Mouse (Mus musculus) spleen, adult 2 months (tissue): ENCODE measurements around the gene Irgq. TPM values are rescaled to one million over a fixed set of nuclear protein-coding genes. Genes with fewer than 3 reads are reported as not detected.

Source experiments
- DNase-seq, 2 experiments: peaks; one replicate each; pipeline versions ENCODE4 v3.0.0 to v3.0.0-alpha.2; 2012 to 2021; ENCODE audit warnings: low spot score in 2 of 2, low read depth in 1 of 2
- H3K27ac ChIP-seq: fragments of 200-500 bp; 2 replicates; pipeline ENCODE4 v1.5.1; 2012; ENCODE audit warnings: low read length, inconsistent platforms; ENCODE audit not compliant: insufficient read depth
- H3K27me3 ChIP-seq: fragments of 200-500 bp; 2 replicates; pipeline ENCODE4 v1.6.1; 2012; ENCODE audit warnings: mild to moderate bottlenecking, moderate library complexity, low read length, inconsistent platforms; ENCODE audit not compliant: control insufficient read depth, insufficient read depth
- H3K36me3 ChIP-seq: fragments of 200-500 bp; 2 replicates; pipeline ENCODE4 v1.6.1; 2012; ENCODE audit warnings: mild to moderate bottlenecking, low read length, inconsistent platforms; ENCODE audit not compliant: control insufficient read depth, insufficient read depth
- H3K4me1 ChIP-seq: fragments of 200-500 bp; 2 replicates; pipeline ENCODE4 v1.6.1; 2011; ENCODE audit warnings: inconsistent platforms; ENCODE audit not compliant: control insufficient read depth, insufficient read depth, insufficient read length
- H3K4me3 ChIP-seq: fragments of 200-500 bp; 2 replicates; pipeline ENCODE4 v1.5.1; 2011; ENCODE audit warnings: mild to moderate bottlenecking, inconsistent platforms; ENCODE audit not compliant: insufficient read depth, insufficient read length; ENCODE audit errors: extremely low read depth
- CTCF ChIP-seq: fragments of 200-500 bp; IDR thresholded peaks from 2 replicates; pipeline ENCODE4 v1.5.1; 2011; ENCODE audit warnings: mild to moderate bottlenecking, inconsistent platforms; ENCODE audit not compliant: insufficient read depth, insufficient read length, insufficient replicate concordance; ENCODE audit errors: extremely low read depth
- POLR2A ChIP-seq: fragments of 200-500 bp; IDR thresholded peaks from 2 replicates; pipeline ENCODE4 v1.6.1; 2011; ENCODE audit warnings: low read depth, low read length, inconsistent platforms
- WGBS: fragments of 180-500 bp; shearing (Covaris S2); methylation state at CpG from one replicate; pipeline ENCODE4 v1.1.7; 2018; 5-methylcytosine and 5-hydroxymethylcytosine counted together
- polyA plus RNA-seq: library from polyadenylated mRNA; depleted of rRNA; stranded (reverse); fragments of >200 nt; gene quantifications from 2 replicates; pipeline ENCODE4 v1.2.3, GENCODE M21; 2012

The Irgq gene
- polyA plus RNA-seq, 1 experiment: 11.2 TPM

DNA sequence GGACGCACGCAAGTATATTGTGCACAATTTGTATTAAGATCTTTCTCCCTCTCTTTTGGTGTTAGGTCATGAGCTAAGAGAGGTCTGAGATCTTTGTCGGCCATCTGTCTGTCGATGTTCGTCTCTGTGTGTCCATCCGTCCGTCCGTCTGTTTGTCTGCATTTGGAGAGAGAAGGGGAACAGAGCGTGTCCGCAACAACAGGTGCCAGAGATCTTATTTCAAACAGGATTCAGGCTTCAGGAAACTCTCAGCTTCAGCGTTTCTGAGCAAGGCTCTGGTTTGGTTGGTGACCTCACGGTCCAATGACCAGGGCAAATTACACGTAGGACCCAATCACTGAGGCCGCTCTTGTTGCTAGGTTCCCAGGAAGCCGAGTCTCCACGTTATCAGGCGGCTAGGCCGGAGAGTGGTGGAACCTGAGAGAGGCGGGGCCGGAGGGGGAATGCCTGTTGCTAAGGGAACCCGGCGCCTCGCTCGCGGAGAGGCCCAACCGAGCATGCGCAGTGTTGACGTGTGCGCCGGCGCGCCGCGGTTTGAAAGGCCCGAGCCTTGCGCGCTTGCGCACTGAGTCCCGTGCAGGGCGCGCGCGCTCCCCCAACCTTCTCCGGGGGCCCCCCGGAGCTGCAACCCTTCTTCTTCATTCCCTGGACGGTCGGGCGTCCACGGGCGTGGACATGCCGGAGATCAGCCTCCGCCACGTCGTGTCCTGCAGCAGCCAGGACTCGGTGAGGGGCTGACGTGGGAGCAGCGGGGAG is 16.3 kb downstream of the Irgq start:
- Histone ChIP-seq H3K27ac (peak overlapping the region; percentile 92), H3K4me1 (peaks cover 8% of the 10 kb centered on the region; the same call in 1 of the 2 replicates), H3K27me3 (no peaks in the 10 kb centered on the region), H3K4me3 (peak overlapping the region; percentile 94), H3K36me3 (peaks cover 2% of the 10 kb centered on the region; the same call in 1 of the 2 replicates)
- TF ChIP-seq CTCF: no peak
- peak; percentile 1; the same call in 1 of the 2 replicates for TF ChIP-seq POLR2A
- 1% methylated on average over 57 of the region's 57 CpGs for WGBS
- DNase-seq: peak; percentile 98 to 99

DNA sequence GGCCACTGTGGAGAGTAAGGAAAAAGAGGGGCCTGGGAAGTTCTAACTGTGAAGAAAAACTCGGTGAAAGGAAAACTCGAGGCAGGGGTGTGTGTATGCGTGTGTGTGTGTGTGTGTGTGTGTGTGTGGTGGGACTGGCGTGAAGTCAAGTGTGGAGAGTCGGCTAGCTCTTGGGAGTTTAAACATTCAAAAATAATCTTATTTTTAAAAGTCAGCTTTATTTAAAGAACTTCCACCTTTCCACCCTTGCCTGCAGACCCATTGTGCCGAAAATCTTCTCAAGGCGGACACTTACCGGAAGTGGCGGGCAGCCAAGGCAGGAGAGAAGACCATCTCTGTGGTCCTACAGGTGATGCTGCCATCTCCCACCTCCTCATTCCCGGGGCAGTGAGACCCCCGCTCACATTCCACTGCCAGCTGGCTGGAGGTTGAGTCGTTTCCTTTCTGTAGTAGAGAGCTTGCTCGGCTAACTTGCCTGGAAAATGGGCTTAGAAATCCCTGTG is 17.1 kb downstream of the Irgq start:
- Histone ChIP-seq H3K27me3 (no peaks in the 10 kb centered on the region), H3K27ac (peak overlapping the region; percentile 65; the same call in 1 of the 2 replicates), H3K4me3 (peak overlapping the region; percentile 94), H3K36me3 (peaks cover 6% of the 10 kb centered on the region), H3K4me1 (peaks cover 8% of the 10 kb centered on the region; the same call in 1 of the 2 replicates)
- DNase-seq: no peak
- WGBS: 31% methylated on average over 13 of the region's 13 CpGs
- TF ChIP-seq CTCF (no peak), POLR2A (no peak)

DNA sequence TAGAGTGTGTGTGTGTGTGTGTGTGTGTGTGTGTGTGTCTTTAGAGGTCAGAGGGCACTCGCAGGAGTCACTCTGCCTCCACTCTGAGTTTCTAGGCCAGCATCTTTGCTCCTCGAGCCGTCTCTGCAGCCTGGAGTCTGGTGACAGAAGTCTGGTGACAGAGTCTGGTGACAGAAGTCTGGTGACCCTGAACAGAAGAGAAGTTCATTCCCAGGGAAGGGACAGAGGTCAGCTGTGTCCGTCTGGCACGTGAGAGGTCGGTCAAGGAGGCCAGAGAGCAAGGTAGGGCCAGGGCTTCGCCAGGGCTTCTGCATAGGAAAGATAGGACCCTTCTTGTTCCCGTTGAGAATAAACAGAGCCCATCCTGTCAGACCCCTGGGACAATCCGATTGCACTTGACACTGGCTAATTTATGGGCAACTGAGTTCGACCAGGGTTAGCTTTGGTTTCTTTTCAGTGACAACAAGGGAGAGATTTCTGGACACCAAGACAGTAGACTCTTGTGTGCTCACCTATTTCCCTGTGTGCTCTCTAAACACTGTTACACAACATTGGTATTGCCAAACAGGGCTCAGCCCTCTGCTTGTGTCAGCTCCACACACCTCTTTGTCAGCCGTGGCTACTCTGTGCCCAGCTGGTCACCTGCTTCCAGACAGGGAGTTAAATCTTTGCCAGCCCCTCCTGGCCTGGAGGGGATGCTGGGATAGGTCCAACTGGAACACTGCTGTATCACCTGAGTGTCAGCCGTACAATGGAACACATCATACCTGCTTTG is 21.7 kb downstream of the Irgq start:
- H3K4me3 ChIP-seq: no peak overlapping the region
- H3K4me1 ChIP-seq: peaks cover 9% of the 10 kb centered on the region; the same call in 1 of the 2 replicates
- TF ChIP-seq POLR2A: no peak
- no peak for TF ChIP-seq CTCF
- DNase-seq: no peak
- WGBS: 87% methylated on average over 12 of the region's 12 CpGs
- no peak overlapping the region for H3K27ac ChIP-seq
- H3K27me3 ChIP-seq: no peaks in the 10 kb centered on the region
- H3K36me3 ChIP-seq: peaks cover 8% of the 10 kb centered on the region

DNA sequence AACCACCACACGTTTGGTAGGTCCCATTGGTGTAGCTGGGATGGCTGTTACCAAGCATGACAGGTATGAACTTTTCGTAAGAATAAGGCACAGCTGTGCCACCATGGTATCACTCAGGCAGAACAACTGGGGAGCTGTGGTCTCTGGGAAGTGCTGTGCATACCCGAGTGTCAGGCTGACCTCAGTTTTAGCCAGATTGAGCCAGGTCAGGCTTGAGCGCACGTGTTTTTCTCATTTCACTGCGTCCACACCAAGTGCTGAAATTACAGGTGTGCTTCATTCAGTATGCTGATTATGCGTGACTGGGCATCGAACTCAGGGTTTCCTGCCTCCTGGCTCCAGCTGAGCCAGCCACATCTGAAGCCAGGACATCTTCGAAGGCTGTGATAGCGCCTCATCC is 25.3 kb downstream of the Irgq start:
- no peaks in the 10 kb centered on the region for H3K27me3 ChIP-seq
- peaks cover 4% of the 10 kb centered on the region; the same call in 1 of the 2 replicates for H3K4me1 ChIP-seq
- DNase-seq: no peak
- no peak overlapping the region for H3K4me3 ChIP-seq
- H3K36me3 ChIP-seq: peaks cover 8% of the 10 kb centered on the region
- H3K27ac ChIP-seq: no peak overlapping the region
- no peak for TF ChIP-seq POLR2A
- TF ChIP-seq CTCF: no peak
- 62% methylated on average over 10 of the region's 10 CpGs for WGBS

DNA sequence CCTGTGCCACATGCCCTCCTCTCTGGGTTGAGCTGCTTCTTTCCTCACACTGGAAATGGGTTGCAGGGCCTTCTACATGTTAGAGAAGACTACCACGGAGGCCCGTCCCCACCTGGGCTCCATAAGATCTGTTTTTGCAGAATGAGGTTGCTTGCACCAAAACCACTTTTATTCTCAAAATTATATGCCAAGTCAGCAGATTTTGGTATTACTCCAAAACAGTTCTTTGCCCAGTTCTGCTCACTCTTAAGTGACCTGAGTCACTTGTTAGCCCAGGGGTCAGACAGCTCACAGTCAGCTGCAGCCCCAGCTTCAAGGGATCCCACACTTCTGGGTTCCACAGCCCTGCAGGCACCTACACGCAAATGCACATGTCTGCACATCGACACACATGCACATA is 31.0 kb downstream of the Irgq start:
- Histone ChIP-seq H3K36me3 (peaks cover 3% of the 10 kb centered on the region; the same call in 1 of the 2 replicates), H3K27ac (peak overlapping the region; percentile 36; the same call in 1 of the 2 replicates), H3K27me3 (no peaks in the 10 kb centered on the region), H3K4me1 (peaks cover 9% of the 10 kb centered on the region; the same call in 1 of the 2 replicates), H3K4me3 (no peak overlapping the region)
- no peak for DNase-seq
- no peak for TF ChIP-seq POLR2A
- 85% methylated on average over 4 of the region's 4 CpGs for WGBS

DNA sequence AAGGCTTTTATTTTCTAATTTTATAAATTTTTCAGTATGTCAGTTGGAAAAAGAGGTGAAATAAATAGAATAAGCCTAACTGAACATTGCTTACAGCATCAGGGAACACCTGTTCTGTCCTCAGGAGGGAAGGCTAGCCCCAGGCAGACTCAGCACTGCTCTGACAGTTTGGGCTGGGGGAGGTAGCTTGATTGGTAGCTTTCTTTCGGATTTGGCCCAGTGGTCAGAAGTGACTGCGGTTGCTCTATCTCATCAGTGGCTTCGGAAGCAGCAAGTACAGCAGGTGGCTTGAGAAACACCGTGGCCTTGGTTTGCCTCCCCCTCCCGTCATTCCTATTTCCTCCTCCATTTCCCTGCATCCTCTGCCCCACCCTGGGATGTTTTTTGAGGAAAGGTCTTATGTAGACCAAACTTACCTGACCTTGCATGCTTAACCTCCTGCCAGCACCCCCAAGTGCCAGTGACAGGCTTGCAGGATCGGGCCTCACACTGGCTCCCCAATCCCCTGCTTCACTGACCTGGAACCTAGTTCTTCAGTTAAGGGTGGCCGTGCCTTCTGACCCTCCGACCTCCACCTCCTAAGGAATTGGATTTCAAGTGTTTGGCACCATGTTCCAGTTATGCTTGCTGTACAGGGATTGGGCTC is 32.8 kb downstream of the Irgq start:
- peaks cover 18% of the 10 kb centered on the region for H3K36me3 ChIP-seq
- WGBS: 63% methylated on average over 8 of the region's 8 CpGs

More for the DNA sequence above, 32.8 kb downstream of the Irgq start:
- TF ChIP-seq POLR2A (no peak), CTCF (no peak)
- Histone ChIP-seq H3K27ac (no peak overlapping the region), H3K4me1 (peaks cover 9% of the 10 kb centered on the region; the same call in 1 of the 2 replicates), H3K27me3 (no peaks in the 10 kb centered on the region), H3K4me3 (no peak overlapping the region)
- no peak for DNase-seq
